Mouse (Mus musculus) telencephalon, adult 2 months (tissue): Measurements from ENCODE around the gene Tmem80.

Experiments used
- DNase-seq: peaks from one replicate; pipeline ENCODE4 v3.0.0-alpha.2; 2011; ENCODE audit warnings: low read depth, low spot score

Gene Tmem80

DNA sequence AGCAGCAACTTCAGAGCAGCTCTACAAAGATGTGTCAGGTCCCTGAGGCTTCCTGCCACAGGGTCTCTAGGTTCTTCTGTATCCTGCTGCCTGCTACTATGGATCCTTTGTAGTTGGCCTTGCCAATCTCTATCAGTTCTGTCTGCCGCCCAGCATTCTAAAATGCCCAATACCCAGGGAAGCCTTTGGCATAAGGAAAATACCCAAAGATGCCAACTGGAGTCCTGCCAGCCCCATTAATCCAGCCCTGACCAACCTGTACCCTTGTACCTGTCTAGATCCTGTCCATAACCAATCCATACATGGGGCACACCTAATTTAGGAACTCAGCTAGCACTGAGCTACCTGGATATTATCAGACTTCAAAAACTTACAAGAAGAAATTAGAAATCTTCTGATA lies 2.9 kb upstream of the Tmem80 start:
- DNase-seq: no peak

GRCm38 (mm10) chr7:141326546-141327446 lies 743 bp upstream of the Tmem80 start:
- DNase-seq: no peak

- no peak for DNase-seq
Measured at GRCm38 (mm10) chr7:141328373-141328990, 943 bp downstream of the Tmem80 start.

GRCm38 (mm10) chr7:141330706-141331105 lies 3.2 kb downstream of the Tmem80 start:
- no peak for DNase-seq

- no peak for DNase-seq
Measured at GRCm38 (mm10) chr7:141331990-141332389, 4.5 kb downstream of the Tmem80 start.

DNA sequence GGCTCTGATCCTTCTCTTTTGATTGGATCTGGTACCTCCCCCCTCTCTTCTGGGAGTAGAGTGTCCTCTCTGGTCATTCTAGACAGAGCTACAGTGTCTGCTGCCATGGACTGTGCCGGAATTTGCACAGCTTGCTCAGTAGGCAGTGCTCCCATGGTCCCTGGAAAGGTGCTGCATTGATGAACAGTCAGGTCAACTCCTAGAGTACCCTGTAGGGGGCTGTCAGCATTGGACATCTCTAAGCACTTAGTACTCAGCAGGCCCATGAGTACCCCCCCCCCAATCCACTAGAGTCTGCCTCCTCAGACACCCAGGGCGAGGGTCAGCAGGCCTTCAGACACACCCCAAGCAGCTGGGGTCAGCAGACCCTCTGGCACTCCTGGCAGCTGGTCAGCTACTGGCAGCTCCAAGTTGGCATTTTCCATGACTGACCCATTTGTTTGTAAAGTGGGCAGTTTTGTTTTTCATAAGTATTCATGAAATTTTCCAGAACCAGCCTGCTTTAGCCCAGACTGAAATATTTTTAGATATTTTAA lies 7.6 kb downstream of the Tmem80 start:
- DNase-seq: no peak

DNA sequence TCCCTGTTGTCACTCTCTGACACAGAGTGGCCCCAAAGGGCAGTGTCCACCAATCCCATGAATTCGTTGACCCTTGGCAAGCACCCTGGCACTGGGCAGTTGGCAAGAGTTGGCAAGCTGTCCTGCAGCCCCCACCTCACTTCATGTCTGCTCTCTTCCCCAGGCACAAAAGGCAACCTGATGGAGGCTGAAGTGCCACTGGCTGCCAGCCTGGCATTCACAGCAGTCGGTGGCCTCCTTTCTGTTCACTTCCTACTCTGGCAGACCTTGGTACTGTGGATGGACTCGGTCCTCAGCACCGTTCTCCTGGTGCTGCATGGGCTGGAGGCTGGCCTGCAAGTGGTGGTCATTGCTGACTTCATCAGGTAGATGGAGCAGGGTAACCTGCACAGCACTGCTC lies 8.1 kb downstream of the Tmem80 start:
- no peak for DNase-seq

- no peak for DNase-seq
Measured at GRCm38 (mm10) chr7:141336296-141336695, 8.8 kb downstream of the Tmem80 start.

- no peak for DNase-seq
Measured at GRCm38 (mm10) chr7:141337716-141338416, 10.3 kb downstream of the Tmem80 start.

- DNase-seq: no peak
Measured at GRCm38 (mm10) chr7:141338576-141339131, 11.1 kb downstream of the Tmem80 start, which contains the start of gene Eps8l2. Gene Eps8l2 (plus strand): TSS chr7:141338880.

GRCm38 (mm10) chr7:141339215-141339920 lies 11.8 kb downstream of the Tmem80 start:
- DNase-seq: no peak

GRCm38 (mm10) chr7:141340023-141340422 lies 12.5 kb downstream of the Tmem80 start:
- no peak for DNase-seq

GRCm38 (mm10) chr7:141340476-141340875 lies 12.9 kb downstream of the Tmem80 start:
- DNase-seq: no peak

DNA sequence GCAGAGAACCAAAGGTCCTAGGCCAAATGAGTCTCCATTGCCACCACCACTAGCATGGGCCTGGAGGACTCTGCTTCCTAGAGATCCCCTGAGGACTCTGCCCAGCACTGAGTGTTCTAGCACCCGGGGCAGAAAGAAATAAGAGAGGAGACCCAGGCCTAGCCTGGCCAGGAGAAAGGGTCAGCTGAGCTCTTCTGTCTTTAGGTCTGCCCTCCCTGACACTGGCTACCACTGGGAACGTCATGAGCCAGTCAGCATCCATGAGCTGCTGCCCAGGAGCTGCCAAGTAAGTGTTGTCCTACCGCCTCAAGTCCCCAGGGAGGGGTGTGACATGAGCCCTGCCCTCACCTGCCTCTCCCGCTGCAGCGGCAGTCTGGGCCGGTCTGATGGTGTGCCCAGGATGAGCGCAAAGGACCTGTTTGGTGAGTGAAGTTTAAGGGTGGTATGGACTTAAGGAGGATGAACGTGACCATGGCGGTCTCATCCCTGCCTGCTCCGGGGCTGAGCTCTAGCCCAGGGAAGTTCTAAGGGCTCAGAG lies 14.2 kb downstream of the Tmem80 start:
- no peak for DNase-seq

DNA sequence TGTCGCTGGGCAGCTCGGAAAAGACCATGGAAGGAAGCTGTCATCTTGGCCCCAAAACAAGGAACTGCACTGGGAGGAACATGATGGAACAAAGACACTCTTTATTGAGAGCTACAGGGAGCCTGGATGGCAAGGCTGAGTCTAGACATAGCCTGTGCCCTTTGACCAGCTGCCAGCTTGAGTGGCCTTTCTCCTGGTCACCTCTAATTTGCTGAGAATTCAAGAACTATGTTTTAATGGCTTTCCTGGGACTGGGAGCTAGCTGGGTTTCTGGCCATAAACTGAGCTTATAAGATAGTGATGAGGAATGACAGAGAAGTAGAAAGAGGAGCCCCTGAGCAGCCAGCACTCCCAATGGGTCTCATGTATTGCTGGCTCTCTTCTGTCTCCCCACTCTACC lies 15.7 kb downstream of the Tmem80 start:
- no peak for DNase-seq

- DNase-seq: no peak
Measured at GRCm38 (mm10) chr7:141343696-141344095, 16.2 kb downstream of the Tmem80 start.

DNA sequence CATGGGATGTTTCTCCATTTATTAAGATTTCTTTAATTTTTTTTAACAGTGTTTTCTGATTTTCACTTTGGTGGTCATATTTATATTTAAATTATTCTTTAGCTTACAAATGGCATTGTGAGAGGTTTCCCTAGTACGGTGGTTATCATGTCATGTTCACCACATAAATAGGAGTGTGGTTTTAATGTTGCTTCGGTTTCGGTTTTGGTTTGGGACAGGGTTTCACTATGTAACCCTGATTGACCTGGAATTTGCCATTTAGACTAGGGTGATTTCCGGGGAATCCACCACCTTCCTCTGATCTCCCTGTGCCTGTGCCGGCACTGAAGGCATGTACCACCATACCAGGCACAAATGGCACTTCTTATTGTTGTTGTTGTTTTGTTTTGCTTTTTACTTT lies 17.2 kb downstream of the Tmem80 start:
- DNase-seq: no peak

- no peak for DNase-seq
Measured at GRCm38 (mm10) chr7:141351061-141351460, 23.5 kb downstream of the Tmem80 start.

GRCm38 (mm10) chr7:141355051-141355450 lies 27.5 kb downstream of the Tmem80 start:
- DNase-seq: no peak

GRCm38 (mm10) chr7:141355626-141356326 lies 28.2 kb downstream of the Tmem80 start:
- DNase-seq: no peak
